Mouse (Mus musculus) intestine, postnatal 0 days (tissue): Measurements from ENCODE around the gene Gm44973. TPM values are rescaled to one million over a fixed set of nuclear protein-coding genes. Genes with fewer than 3 reads are reported as not detected.
"Not testable (repeated sequence)": the region's sequence is repeated elsewhere in the genome, so short reads cannot be mapped to it uniquely, and the experiment has no call there.

ENCODE experiments used
- ATAC-seq: fragments of 200-750 bp; cut with Nextera tagmentation; 2 replicates; pipeline ENCODE4 v1.8.0; 2017; ENCODE audit warnings: mild to moderate bottlenecking, moderate TSS enrichment, moderate library complexity
- H3K27ac ChIP-seq: fragments of 300-500 bp; sonication (generic); 2 replicates; pipeline ENCODE4 v1.5.1; 2014; ENCODE audit warnings: mild to moderate bottlenecking, low read depth, low read length, moderate library complexity
- H3K27me3 ChIP-seq: fragments of 300-500 bp; sonication (generic); replicated peaks from 2 replicates; pipeline ENCODE4 v1.6.1; 2014; ENCODE audit warnings: low read length, mixed read lengths; ENCODE audit not compliant: control insufficient read depth, insufficient read depth
- H3K36me3 ChIP-seq: fragments of 300-500 bp; sonication (generic); 2 replicates; pipeline ENCODE4 v1.6.1; 2014; ENCODE audit warnings: mild to moderate bottlenecking, moderate library complexity; ENCODE audit not compliant: control insufficient read depth, insufficient read depth
- H3K4me1 ChIP-seq: fragments of 300-500 bp; sonication (generic); replicated peaks from 2 replicates; pipeline ENCODE4 v1.6.1; 2014; ENCODE audit warnings: antibody characterized with exemption, low read length, mixed read lengths; ENCODE audit not compliant: control insufficient read depth, insufficient read depth
- H3K4me2 ChIP-seq: fragments of 300-500 bp; sonication (generic); replicated peaks from 2 replicates; pipeline ENCODE4 v1.6.1; 2014; ENCODE audit warnings: low read depth, mild to moderate bottlenecking, moderate library complexity
- H3K4me3 ChIP-seq: fragments of 300-500 bp; sonication (generic); 2 replicates; pipeline ENCODE4 v1.5.1; 2014; ENCODE audit warnings: low read depth, low read length
- H3K9ac ChIP-seq: fragments of 300-500 bp; sonication (generic); 2 replicates; pipeline ENCODE4 v1.6.1; 2014; ENCODE audit warnings: mild to moderate bottlenecking, low read depth, low read length
- H3K9me3 ChIP-seq: fragments of 300-500 bp; sonication (generic); 2 replicates; pipeline ENCODE4 v1.6.1; 2016; ENCODE audit warnings: mixed run types; ENCODE audit not compliant: control insufficient read depth
- CTCF ChIP-seq: sonication (generic); IDR thresholded peaks from 2 replicates; pipeline ENCODE4 v1.5.1; 2016; ENCODE audit warnings: low read depth, mild to moderate bottlenecking, control low read depth, antibody characterized with exemption, moderate library complexity
- WGBS: fragments of 180-500 bp; shearing (Covaris S2); extraction: QIAGEN DNeasy Blood & Tissue Kit; methylation state at CpG from one replicate; pipeline ENCODE4 v1.1.7; 2014; 5-methylcytosine and 5-hydroxymethylcytosine counted together
- polyA plus RNA-seq: library from polyadenylated mRNA; unstranded; fragments of >200 nt; fragmentation: Nextera tagmentation; extraction: Ambion mirVana; gene quantifications from 2 replicates; pipeline ENCODE4 v1.2.1, GENCODE M21; 2015

The Gm44973 gene
- polyA plus RNA-seq, 1 experiment from 2014 or later = 4.7 TPM

DNA sequence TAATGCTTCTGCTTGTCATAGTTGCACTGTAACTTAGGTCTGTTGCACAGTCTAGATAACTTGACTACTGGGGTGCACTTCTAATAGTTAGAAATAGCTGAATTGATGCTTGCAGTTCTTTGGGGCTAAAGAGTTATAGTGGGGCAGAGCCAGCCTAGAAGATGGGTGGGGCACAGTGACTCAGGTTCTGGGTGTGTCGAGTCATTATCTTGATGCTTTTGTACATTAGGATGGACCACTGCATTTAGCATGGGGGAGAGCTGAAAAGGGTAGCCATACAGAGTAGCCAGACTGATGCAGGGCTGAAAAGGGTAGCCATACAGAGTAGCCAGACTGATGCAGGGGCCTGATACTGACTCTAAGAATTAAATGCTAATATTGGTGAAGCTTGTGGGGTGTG lies 58.3 kb downstream of the Gm44973 start:
- no peak overlapping the region for H3K9ac ChIP-seq
- H3K36me3 ChIP-seq = peaks cover 88% of the 10 kb centered on the region
- no peaks in the 10 kb centered on the region for H3K27me3 ChIP-seq
- no peak for ATAC-seq
- H3K9me3 ChIP-seq = no peaks in the 10 kb centered on the region
- no peak for TF ChIP-seq CTCF
- no peak overlapping the region for H3K27ac ChIP-seq
- H3K4me1 ChIP-seq = no peaks in the 10 kb centered on the region
- no peak overlapping the region for H3K4me2 ChIP-seq
- 25% methylated on average over 1 of the region's 1 CpGs for WGBS
- no peak overlapping the region for H3K4me3 ChIP-seq

GRCm38 (mm10) chr7:5074984-5075383 lies 59.7 kb downstream of the Gm44973 start:
- H3K36me3 ChIP-seq = peaks cover 79% of the 10 kb centered on the region

GRCm38 (mm10) chr7:5076931-5077330 lies 61.6 kb downstream of the Gm44973 start:
- no peak for ATAC-seq
- Histone ChIP-seq H3K9ac (no peak overlapping the region), H3K4me3 (no peak overlapping the region), H3K4me2 (no peak overlapping the region), H3K27ac (peak overlapping the region; percentile 50; the same call in 1 of the 2 replicates), H3K9me3 (no peaks in the 10 kb centered on the region), H3K4me1 (no peaks in the 10 kb centered on the region), H3K27me3 (no peaks in the 10 kb centered on the region), H3K36me3 (peaks cover 59% of the 10 kb centered on the region)
- TF ChIP-seq CTCF = no peak
- 44% methylated on average over 2 of the region's 2 CpGs for WGBS

More at GRCm38 (mm10) chr7:5074984-5075383, 59.7 kb downstream of the Gm44973 start:
- TF ChIP-seq CTCF = no peak
- no peaks in the 10 kb centered on the region for H3K9me3 ChIP-seq
- no peaks in the 10 kb centered on the region for H3K4me1 ChIP-seq
- no peak overlapping the region for H3K4me2 ChIP-seq
- 94% methylated on average over 5 of the region's 5 CpGs for WGBS
- no peak overlapping the region for H3K9ac ChIP-seq
- no peak overlapping the region for H3K27ac ChIP-seq
- no peak overlapping the region for H3K4me3 ChIP-seq
- no peak for ATAC-seq
- H3K27me3 ChIP-seq = no peaks in the 10 kb centered on the region

DNA sequence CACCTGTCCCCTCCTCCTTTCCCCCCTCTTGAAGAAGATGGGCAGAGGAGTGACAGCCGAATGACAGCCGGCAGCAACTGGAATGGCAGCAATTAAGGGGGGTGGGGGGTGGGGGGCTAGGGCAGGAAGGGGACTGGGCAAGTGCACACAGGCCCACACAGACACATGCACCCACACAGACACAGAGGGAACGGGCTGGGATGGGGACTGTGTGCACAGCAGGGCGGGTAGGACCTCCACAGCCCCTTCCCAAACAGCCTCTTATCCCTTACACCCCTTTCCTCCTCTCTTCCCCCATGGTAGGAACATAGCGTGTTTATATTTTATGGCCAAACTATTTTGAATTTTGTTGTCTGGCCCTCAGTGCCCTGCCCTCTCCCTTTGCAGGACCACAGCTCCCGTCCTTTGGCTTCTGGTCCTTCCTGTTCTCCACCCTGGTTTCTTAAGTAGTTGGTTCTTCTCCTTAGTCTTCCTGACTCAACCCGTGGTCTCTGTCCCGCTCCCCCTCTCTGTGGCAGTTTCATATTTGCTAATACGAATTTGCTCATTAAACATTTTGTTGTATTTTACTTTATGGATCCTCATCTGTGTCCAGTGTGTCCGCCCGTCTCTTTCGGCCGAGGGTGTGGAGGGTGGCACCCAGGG lies 64.2 kb downstream of the Gm44973 start:
- Histone ChIP-seq H3K4me3 (peak overlapping the region; percentile 95), H3K36me3 (peaks cover 36% of the 10 kb centered on the region), H3K4me2 (peak overlapping the region; percentile 75), H3K27ac (peak overlapping the region; percentile 99), H3K9ac (peak overlapping the region; percentile 98)
- not testable (repeated sequence) for H3K27me3 ChIP-seq, H3K4me1 ChIP-seq, H3K9me3 ChIP-seq, ATAC-seq
- 39% methylated on average over 10 of the region's 13 CpGs for WGBS

DNA sequence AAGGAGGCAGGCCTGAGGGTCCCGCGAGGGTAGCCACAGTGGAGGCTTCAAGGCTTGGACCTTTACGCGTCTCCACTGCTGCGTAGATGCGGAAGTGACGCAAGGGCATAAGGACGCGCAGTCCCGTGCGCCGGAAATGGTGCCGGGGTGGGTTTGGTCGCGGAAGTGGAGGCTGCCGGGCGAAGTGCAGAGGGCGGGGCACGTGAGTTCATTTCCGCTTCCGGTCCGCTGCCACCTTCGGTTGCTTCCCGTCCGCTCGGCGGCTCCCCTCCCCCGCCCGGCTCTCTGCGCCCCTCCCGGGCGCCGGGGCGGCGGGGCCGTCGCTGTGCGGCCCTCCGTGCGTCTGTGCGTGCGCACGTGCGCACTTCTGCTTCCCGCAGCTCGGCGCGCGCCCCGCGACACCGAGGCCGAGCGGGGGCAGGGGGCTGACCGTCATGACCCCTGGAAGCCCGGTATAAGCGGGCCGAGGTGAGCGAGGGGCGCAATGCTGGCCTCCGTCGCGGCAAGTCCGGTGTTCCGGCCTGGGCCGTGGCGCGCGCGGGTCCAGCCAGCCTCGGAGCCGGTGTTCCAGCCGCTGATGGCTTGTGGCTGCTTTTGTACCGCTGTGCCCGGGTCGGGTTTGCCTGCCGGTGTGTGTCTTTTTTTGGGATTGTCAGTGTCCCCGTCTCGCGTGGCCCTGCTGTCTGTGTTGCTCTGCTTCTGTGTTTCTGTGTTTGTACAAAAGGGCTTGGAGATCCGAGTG lies 64.9 kb downstream of the Gm44973 start, which contains the start of gene Epn1:
Gene Epn1, plus strand, starts transcription at position 226 of the 742 bp plus-strand sequence.
- Histone ChIP-seq H3K4me2 (peak within 1 kb of the TSS; percentile 75), H3K27me3 (no peaks in the 10 kb centered on the region), H3K36me3 (peaks cover 33% of the 10 kb centered on the region), H3K27ac (peak within 1 kb of the TSS; percentile 99), H3K9me3 (no peaks in the 10 kb centered on the region), H3K9ac (peak within 1 kb of the TSS; percentile 98), H3K4me3 (peak within 1 kb of the TSS; percentile 95), H3K4me1 (no peaks in the 10 kb centered on the region)
- ATAC-seq = peak; percentile 86
- under 1% methylated on average over 68 of the region's 81 CpGs for whole genome bisulfite sequencing
- no peak for TF ChIP-seq CTCF

- peaks cover 35% of the 10 kb centered on the region for H3K36me3 ChIP-seq
- WGBS = 6% methylated on average over 6 of the region's 6 CpGs
- peak overlapping the region; percentile 75 for H3K4me2 ChIP-seq
- peak overlapping the region; percentile 99 for H3K27ac ChIP-seq
- H3K9me3 ChIP-seq = no peaks in the 10 kb centered on the region
- no peak for TF ChIP-seq CTCF
- H3K9ac ChIP-seq = peak overlapping the region; percentile 98
- H3K4me1 ChIP-seq = no peaks in the 10 kb centered on the region
- no peak for ATAC-seq
- H3K4me3 ChIP-seq = peak overlapping the region; percentile 95
- no peaks in the 10 kb centered on the region for H3K27me3 ChIP-seq
Observed at GRCm38 (mm10) chr7:5080815-5081214, 65.5 kb downstream of the Gm44973 start.
